Mouse (Mus musculus): Measurements from ENCODE around the gene Stard9. TPM values are rescaled to one million over a fixed set of nuclear protein-coding genes. Genes with fewer than 3 reads are reported as not detected.

Gene Stard9
- polyA plus RNA-seq, 1 experiment from 2014 or later = 15.4 TPM

DNA sequence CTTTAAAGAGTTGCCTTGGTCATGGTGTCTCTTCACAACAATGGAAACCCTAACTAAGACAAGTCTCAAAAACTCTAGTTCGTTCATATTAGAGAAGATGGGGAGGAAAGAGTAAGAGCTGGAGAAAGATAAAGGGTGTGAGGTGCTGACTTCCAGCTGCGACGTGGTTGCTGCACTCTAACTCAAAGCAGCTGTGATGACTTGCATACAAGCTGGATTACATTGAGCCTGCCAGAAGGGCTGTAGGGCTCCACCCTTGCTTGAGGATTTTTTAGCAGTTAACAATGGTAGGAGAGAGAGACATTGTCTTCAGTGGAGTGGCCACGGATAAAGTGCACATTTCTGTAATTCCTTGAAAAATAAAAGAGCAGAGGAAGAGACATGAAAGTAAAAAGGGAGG, 17.9 kb downstream of the Stard9 start:
- Histone ChIP-seq H3K9ac (replicated peaks; ENCODE audit: low read depth) (no peak overlapping the region), H3K4me2 (replicated peaks; ENCODE audit: low read depth, low read length) (no peak overlapping the region), H3K36me3 (ENCODE audit: insufficient read depth, low read length) (no peaks in the 10 kb centered on the region), H3K9me3 (ENCODE audit: low read length) (no peaks in the 10 kb centered on the region), H3K4me1 (ENCODE audit: insufficient read depth, low read depth, low read length) (peaks cover 8% of the 10 kb centered on the region; the same call in 1 of the 2 replicates), H3K27me3 (replicated peaks; ENCODE audit: insufficient read depth, low read length) (no peaks in the 10 kb centered on the region), H3K27ac (ENCODE audit: low read length) (no peak overlapping the region; the same call in 1 of the 2 replicates), H3K4me3 (ENCODE audit: low read depth, low read length) (no peak overlapping the region)
- DNase-seq (ENCODE audit: low spot score) (peak; percentile 88), ATAC-seq (peak; percentile 81)
- WGBS = 36% methylated on average over 4 of the region's 4 CpGs
- 0 out of 2 replicates have a peak, but pooled peaks have one; percentile 42 for TF ChIP-seq EP300 (IDR thresholded peaks at IDR 0.05)
- TF ChIP-seq CTCF (IDR thresholded peaks at IDR 0.05) = no peak

DNA sequence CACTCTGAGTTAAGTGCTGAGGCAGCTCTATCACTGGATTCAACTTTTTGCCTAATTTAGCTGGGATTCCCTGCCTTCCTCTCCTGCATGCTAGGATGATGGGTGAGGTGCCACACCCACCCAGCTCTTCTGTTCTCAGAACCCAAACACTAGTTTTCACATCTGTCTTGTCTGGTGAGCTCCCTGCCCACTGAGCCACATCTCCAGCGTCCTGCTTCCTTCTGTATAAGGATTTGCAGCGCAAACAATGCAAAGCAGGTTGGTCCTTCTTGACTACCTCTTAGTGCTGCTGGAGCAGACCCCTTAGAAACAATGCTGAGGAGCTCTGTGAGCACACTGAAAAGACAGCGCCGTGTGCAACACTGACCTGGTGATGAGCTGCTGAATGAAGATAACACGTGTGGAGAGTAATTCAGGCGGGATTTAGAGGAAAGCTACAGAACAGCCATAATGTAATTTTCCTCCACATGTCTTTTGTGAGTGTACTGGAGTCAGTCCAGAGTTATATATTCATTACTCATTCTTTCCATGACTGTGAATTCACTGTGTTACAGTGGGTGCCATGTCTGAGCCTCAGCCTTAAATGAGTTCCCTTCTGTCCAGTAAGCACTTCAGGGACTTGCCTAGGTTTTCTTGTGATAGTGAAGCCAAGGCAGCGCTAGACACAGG, 23.5 kb downstream of the Stard9 start:
- Histone ChIP-seq H3K4me1 (ENCODE audit: insufficient read depth, low read depth, low read length) (peaks cover 7% of the 10 kb centered on the region; the same call in 1 of the 2 replicates), H3K36me3 (ENCODE audit: insufficient read depth, low read length) (no peaks in the 10 kb centered on the region), H3K27me3 (replicated peaks; ENCODE audit: insufficient read depth, low read length) (no peaks in the 10 kb centered on the region), H3K9me3 (ENCODE audit: low read length) (no peaks in the 10 kb centered on the region), H3K27ac (ENCODE audit: low read length) (peak overlapping the region; percentile 80), H3K4me2 (replicated peaks; ENCODE audit: low read depth, low read length) (peak overlapping the region; percentile 25), H3K4me3 (ENCODE audit: low read depth, low read length) (no peak overlapping the region), H3K9ac (replicated peaks; ENCODE audit: low read depth) (no peak overlapping the region)
- TF ChIP-seq EP300 (IDR thresholded peaks at IDR 0.05) = no peak
- no peak for TF ChIP-seq CTCF (IDR thresholded peaks at IDR 0.05)
- DNase-seq (ENCODE audit: low spot score) (peak; percentile 85), ATAC-seq (peak; percentile 79)
- WGBS = 47% methylated on average over 7 of the region's 7 CpGs

- Histone ChIP-seq H3K4me2 (replicated peaks; ENCODE audit: low read depth, low read length) (peak overlapping the region; percentile 25), H3K9ac (replicated peaks; ENCODE audit: low read depth) (no peak overlapping the region), H3K36me3 (ENCODE audit: insufficient read depth, low read length) (no peaks in the 10 kb centered on the region), H3K9me3 (ENCODE audit: low read length) (no peaks in the 10 kb centered on the region), H3K27me3 (replicated peaks; ENCODE audit: insufficient read depth, low read length) (no peaks in the 10 kb centered on the region), H3K4me1 (ENCODE audit: insufficient read depth, low read depth, low read length) (peaks cover 7% of the 10 kb centered on the region; the same call in 1 of the 2 replicates), H3K27ac (ENCODE audit: low read length) (peak overlapping the region; percentile 80), H3K4me3 (ENCODE audit: low read depth, low read length) (no peak overlapping the region)
- 48% methylated on average over 7 of the region's 7 CpGs for WGBS
- DNase-seq (ENCODE audit: low spot score) = peak; percentile 68
- TF ChIP-seq CTCF (IDR thresholded peaks at IDR 0.05) (no peak), EP300 (IDR thresholded peaks at IDR 0.05) (peak; percentile 87)
- ATAC-seq = peak; percentile 79
These were observed 24.0 kb downstream of the Stard9 start for GRCm38 (mm10) chr2:120652925-120653284.

DNA sequence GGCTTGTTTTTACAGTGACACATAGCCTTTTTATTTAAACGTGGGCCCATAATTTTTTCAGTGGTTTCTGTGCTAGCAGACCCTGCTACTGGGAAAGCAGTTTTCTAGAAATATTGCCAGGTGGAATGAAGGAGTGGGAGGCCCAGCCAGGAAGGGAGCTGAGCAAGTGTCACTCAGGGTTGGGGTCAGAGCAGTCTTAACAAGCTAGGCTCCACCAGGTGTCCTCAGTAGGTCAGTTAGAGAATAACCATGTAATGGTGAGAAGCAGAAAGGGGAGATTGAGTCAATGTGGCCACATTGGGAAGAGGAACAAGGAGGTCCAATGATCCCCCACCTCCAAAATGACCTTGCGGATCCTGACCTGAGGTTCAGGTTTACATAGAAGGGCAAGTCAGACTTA, 25.8 kb downstream of the Stard9 start:
- TF ChIP-seq EP300 (IDR thresholded peaks at IDR 0.05) (no peak), CTCF (IDR thresholded peaks at IDR 0.05) (peak; percentile 15; the same call in 1 of the 2 replicates)
- 81% methylated on average over 2 of the region's 2 CpGs for WGBS
- peaks cover 10% of the 10 kb centered on the region; the same call in 1 of the 2 replicates for H3K4me1 ChIP-seq (ENCODE audit: insufficient read depth, low read depth, low read length)
- ATAC-seq (no peak), DNase-seq (ENCODE audit: low spot score) (no peak)
- H3K27ac ChIP-seq (ENCODE audit: low read length) = no peak overlapping the region
- H3K4me3 ChIP-seq (ENCODE audit: low read depth, low read length) = no peak overlapping the region
- no peaks in the 10 kb centered on the region for H3K9me3 ChIP-seq (ENCODE audit: low read length)
- H3K36me3 ChIP-seq (ENCODE audit: insufficient read depth, low read length) = no peaks in the 10 kb centered on the region
- no peaks in the 10 kb centered on the region for H3K27me3 ChIP-seq (replicated peaks; ENCODE audit: insufficient read depth, low read length)
- H3K4me2 ChIP-seq (replicated peaks; ENCODE audit: low read depth, low read length) = no peak overlapping the region
- no peak overlapping the region for H3K9ac ChIP-seq (replicated peaks; ENCODE audit: low read depth)

DNA sequence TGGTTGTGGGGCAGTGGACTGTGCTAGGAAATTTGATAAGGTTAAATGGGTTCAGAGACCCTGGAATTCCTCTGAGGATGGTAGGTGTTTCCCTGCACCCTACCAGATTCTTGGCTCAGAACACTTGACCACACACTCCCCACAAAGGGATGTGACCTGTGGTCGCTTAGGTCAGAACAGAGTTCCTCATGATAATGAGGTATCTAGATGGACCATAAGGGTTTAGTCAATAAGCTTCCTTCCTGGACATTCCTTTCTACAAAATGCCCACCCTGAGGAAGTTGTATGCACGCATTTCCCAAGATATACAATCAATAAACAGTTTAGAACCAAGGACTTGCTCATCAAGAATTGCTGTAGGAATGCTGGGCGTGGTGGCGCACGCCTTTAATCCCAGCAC, 27.0 kb downstream of the Stard9 start:
- ATAC-seq (peak; percentile 11; the same call in 1 of the 2 replicates), DNase-seq (ENCODE audit: low spot score) (no peak)
- no peak for TF ChIP-seq CTCF (IDR thresholded peaks at IDR 0.05)
- peak; percentile 84 for TF ChIP-seq EP300 (IDR thresholded peaks at IDR 0.05)
- H3K27me3 ChIP-seq (replicated peaks; ENCODE audit: insufficient read depth, low read length) = no peaks in the 10 kb centered on the region
- no peaks in the 10 kb centered on the region for H3K9me3 ChIP-seq (ENCODE audit: low read length)
- WGBS = 65% methylated on average over 5 of the region's 5 CpGs
- H3K4me2 ChIP-seq (replicated peaks; ENCODE audit: low read depth, low read length) = no peak overlapping the region
- no peaks in the 10 kb centered on the region for H3K36me3 ChIP-seq (ENCODE audit: insufficient read depth, low read length)
- peaks cover 13% of the 10 kb centered on the region; the same call in 1 of the 2 replicates for H3K4me1 ChIP-seq (ENCODE audit: insufficient read depth, low read depth, low read length)
- H3K4me3 ChIP-seq (ENCODE audit: low read depth, low read length) = no peak overlapping the region
- H3K9ac ChIP-seq (replicated peaks; ENCODE audit: low read depth) = no peak overlapping the region
- no peak overlapping the region for H3K27ac ChIP-seq (ENCODE audit: low read length)

GRCm38 (mm10) chr2:120656711-120657110, 27.8 kb downstream of the Stard9 start:
- no peak overlapping the region for H3K27ac ChIP-seq (ENCODE audit: low read length)
- DNase-seq (ENCODE audit: low spot score) (no peak), ATAC-seq (no peak)
- no peak overlapping the region for H3K9ac ChIP-seq (replicated peaks; ENCODE audit: low read depth)
- H3K9me3 ChIP-seq (ENCODE audit: low read length) = no peaks in the 10 kb centered on the region
- H3K27me3 ChIP-seq (replicated peaks; ENCODE audit: insufficient read depth, low read length) = no peaks in the 10 kb centered on the region
- TF ChIP-seq CTCF (IDR thresholded peaks at IDR 0.05) (no peak), EP300 (IDR thresholded peaks at IDR 0.05) (no peak)
- H3K4me1 ChIP-seq (ENCODE audit: insufficient read depth, low read depth, low read length) = peaks cover 13% of the 10 kb centered on the region; the same call in 1 of the 2 replicates
- no peak overlapping the region for H3K4me3 ChIP-seq (ENCODE audit: low read depth, low read length)
- WGBS = 90% methylated on average over 2 of the region's 2 CpGs
- no peak overlapping the region for H3K4me2 ChIP-seq (replicated peaks; ENCODE audit: low read depth, low read length)
- H3K36me3 ChIP-seq (ENCODE audit: insufficient read depth, low read length) = no peaks in the 10 kb centered on the region
